Mouse (Mus musculus) heart, embryonic 10.5 days (tissue): Measurements from ENCODE around the gene Gm28230. TPM values are rescaled to one million over a fixed set of nuclear protein-coding genes. Genes with fewer than 3 reads are reported as not detected.
A peak's percentile ranks its signal among the peaks of the same experiment; 100 is the strongest.

Experiments used
- DNase-seq: peaks from one replicate; pipeline ENCODE4 v3.0.0-alpha.2; 2017; ENCODE audit warnings: low spot score
- H3K27ac ChIP-seq: fragments of 300-500 bp; sonication (generic); 2 replicates; pipeline ENCODE4 v1.5.1; 2016; ENCODE audit warnings: mild to moderate bottlenecking
- H3K27me3 ChIP-seq: fragments of 300-500 bp; sonication (generic); 2 replicates; pipeline ENCODE4 v1.6.1; 2016; ENCODE audit warnings: mild to moderate bottlenecking; ENCODE audit not compliant: poor library complexity, insufficient read depth, severe bottlenecking
- H3K36me3 ChIP-seq: fragments of 300-500 bp; sonication (generic); 2 replicates; pipeline ENCODE4 v1.6.1; 2016; ENCODE audit warnings: mild to moderate bottlenecking, moderate library complexity
- H3K4me1 ChIP-seq: fragments of 300-500 bp; sonication (generic); 2 replicates; pipeline ENCODE4 v1.6.1; 2016; ENCODE audit warnings: mild to moderate bottlenecking
- H3K4me3 ChIP-seq: fragments of 300-500 bp; sonication (generic); 2 replicates; pipeline ENCODE4 v1.5.1; 2016; ENCODE audit warnings: mild to moderate bottlenecking, moderate library complexity
- H3K9me3 ChIP-seq: fragments of 300-500 bp; sonication (generic); 2 replicates; pipeline ENCODE4 v1.6.1; 2016; ENCODE audit warnings: mild to moderate bottlenecking, moderate library complexity
- WGBS: fragments of 180-500 bp; shearing (Covaris S2); methylation state at CpG from one replicate; pipeline ENCODE4 v1.1.7; 2016; 5-methylcytosine and 5-hydroxymethylcytosine counted together
- polyA plus RNA-seq: library from polyadenylated mRNA; unstranded; fragments of >200 nt; fragmentation: Nextera tagmentation; extraction: Ambion mirVana; gene quantifications from 2 replicates; pipeline ENCODE4 v1.2.1, GENCODE M21; 2016

Gene Gm28230
- polyA plus RNA-seq, 1 experiment from 2014 or later, result 0.35 TPM

DNA sequence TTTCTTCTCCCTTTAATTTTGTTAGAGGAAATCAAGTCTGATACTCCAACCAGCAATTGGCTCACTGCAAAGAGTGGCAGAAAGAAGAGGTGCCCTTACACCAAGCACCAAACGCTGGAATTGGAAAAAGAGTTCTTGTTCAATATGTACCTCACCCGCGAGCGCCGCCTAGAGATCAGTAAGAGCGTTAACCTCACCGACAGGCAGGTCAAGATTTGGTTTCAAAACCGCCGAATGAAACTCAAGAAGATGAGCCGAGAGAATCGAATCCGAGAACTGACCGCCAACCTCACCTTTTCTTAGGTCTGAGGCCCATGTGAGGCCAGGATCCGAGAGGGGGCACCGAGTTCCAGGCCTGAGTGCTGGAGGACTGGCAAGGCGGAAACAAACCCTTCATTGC lies 32.5 kb upstream of the Gm28230 start:
- no peaks in the 10 kb centered on the region for H3K9me3 ChIP-seq
- no peaks in the 10 kb centered on the region for H3K36me3 ChIP-seq
- DNase-seq, result peak; percentile 75
- WGBS, result 2% methylated on average over 16 of the region's 16 CpGs
- peaks cover 22% of the 10 kb centered on the region for H3K4me1 ChIP-seq
- H3K4me3 ChIP-seq, result no peak overlapping the region
- peaks cover 98% of the 10 kb centered on the region for H3K27me3 ChIP-seq
- no peak overlapping the region for H3K27ac ChIP-seq

DNA sequence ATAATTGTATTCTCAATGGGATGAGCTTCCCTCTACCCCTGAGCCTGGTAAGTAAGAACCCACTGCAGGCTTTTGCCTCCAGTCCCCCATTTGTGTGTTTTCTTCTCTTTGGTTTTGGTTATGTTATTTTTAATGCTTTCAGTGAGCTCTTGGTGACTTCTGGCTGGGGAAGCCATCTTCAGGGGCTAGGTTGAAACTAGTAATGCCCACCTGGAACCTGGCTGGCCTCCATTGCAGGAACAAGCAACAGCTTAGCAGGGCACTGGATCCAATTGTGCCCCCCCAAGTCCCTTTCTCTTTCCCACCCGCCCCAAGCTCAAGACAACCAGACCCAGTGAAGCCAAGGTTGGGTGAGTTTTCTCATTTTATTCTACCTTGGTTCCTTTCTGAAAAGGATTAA lies 31.1 kb upstream of the Gm28230 start:
- Histone ChIP-seq H3K4me3 (no peak overlapping the region), H3K9me3 (no peaks in the 10 kb centered on the region), H3K4me1 (peaks cover 22% of the 10 kb centered on the region), H3K27ac (no peak overlapping the region), H3K27me3 (peaks cover 100% of the 10 kb centered on the region), H3K36me3 (no peaks in the 10 kb centered on the region)
- WGBS, result 4% methylated on average over 1 of the region's 1 CpGs
- DNase-seq, result peak; percentile 74

DNA sequence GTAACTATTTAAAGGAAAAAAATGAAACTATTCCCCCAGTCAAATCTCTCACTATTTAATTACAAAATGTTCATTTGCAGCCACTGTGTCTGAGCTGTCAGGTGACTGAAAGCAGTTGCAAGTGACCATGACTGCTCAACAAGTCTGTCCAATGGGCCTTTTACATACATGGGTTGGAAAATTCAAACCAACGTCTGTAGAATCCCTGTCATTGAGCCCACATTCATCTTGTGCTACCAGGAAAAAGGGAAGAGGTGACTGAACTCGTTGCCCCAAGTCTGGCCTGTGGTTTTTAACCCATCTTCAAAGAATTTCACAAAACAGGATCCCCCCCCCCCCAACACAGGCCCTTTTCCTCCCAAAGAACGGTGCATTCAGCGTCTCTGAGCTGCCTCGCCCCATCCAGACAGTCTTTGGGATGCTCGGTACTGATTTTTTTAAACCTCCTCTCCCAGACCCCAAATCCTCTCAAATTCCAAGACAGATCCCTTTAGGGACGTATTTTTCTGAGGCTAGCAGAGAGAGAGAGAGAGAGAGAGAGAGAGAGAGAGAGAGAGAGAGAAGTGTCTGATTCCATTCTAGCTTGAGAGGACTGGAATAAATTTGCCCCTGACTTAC lies 30.6 kb upstream of the Gm28230 start:
- Histone ChIP-seq H3K4me3 (no peak overlapping the region), H3K27ac (no peak overlapping the region), H3K9me3 (no peaks in the 10 kb centered on the region), H3K4me1 (peaks cover 22% of the 10 kb centered on the region), H3K36me3 (no peaks in the 10 kb centered on the region), H3K27me3 (peaks cover 100% of the 10 kb centered on the region)
- DNase-seq, result no peak
- 4% methylated on average over 7 of the region's 7 CpGs for WGBS

DNA sequence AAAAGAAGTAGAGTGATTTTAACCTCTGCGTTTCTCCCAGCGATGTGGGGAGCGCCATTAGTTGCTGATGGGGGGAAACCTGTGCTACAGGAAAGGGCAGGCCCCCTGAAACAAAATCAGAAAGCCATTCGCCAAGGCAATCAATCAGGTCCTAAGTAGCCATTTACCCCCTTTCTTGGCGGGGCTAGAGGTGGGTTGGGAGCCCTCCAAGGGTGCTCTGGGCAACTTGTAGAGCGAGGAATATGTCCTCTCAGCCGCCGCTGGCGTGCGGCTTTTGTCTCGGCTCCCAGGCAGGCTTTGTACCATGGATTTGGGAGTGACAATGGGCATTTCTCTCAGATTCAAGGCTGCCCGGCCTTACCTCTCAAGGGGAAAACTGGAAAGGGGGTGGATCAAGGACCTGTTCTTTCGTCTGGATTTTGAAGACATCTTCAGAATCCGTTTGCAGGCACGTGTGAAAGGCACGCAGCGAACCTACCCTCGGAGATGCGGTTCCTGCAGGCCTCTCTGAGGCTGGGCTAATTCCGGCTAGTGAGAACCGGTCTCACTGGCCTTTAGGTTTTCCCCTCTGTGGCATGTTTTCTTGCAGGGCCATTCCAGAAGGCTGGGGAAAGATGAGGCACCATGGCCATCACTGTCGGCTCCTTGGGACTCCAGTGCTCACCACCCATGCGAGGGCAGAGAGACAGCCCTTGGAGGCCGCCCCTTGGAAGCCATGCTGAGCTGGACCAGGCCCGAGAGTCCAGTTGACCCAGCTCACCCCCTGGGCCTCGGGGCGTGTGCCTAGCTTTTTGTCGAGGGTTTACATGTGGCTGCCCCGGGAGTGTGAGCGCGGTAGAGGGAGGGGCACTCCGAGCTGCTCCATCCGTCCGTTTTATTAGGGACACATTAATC lies 29.8 kb upstream of the Gm28230 start:
- Histone ChIP-seq H3K4me1 (peaks cover 14% of the 10 kb centered on the region), H3K4me3 (no peak overlapping the region), H3K27ac (no peak overlapping the region)

DNA sequence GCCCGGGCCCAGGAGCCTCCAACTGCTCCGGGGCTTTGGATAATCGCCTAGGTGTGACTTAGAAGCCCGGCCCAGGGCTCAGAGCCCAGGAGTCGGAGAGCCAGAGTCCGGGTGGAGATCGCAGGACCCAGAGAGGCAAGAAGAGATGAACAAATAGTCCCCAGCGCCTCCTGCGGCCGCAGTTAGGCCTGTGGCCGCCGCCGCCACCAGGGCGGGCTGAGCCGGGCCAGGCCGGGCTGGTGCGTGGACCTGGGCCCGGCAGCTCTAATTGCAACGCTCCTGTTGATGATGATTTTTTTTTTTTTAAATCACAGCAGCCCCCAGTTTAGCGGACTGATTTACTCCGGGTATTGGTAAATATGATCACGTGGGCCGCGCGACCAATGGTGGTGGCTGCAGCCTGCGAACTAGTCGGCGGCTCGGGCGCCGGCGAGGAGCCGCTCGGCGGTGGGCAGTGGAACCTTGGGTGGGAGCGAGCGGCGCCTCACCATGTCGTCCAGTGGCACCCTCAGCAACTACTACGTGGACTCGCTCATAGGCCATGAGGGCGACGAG lies 28.9 kb upstream of the Gm28230 start, which contains the start of gene Hoxd9:
Hoxd9 (plus strand) TSS at position 161 of the 555 bp plus-strand sequence.
- DNase-seq, result peak; percentile 77
- Histone ChIP-seq H3K9me3 (no peaks in the 10 kb centered on the region), H3K4me1 (peaks cover 13% of the 10 kb centered on the region), H3K27me3 (peaks cover 100% of the 10 kb centered on the region), H3K4me3 (peak within 1 kb of the TSS; percentile 60), H3K36me3 (no peaks in the 10 kb centered on the region), H3K27ac (peak within 1 kb of the TSS; percentile 17; the same call in 1 of the 2 replicates)
- under 1% methylated on average over 43 of the region's 43 CpGs for WGBS

More for the DNA sequence above, 29.8 kb upstream of the Gm28230 start:
- WGBS, result 1% methylated on average over 34 of the region's 34 CpGs
- no peaks in the 10 kb centered on the region for H3K36me3 ChIP-seq
- peaks cover 100% of the 10 kb centered on the region for H3K27me3 ChIP-seq
- DNase-seq, result peak; percentile 74
- H3K9me3 ChIP-seq, result no peaks in the 10 kb centered on the region

DNA sequence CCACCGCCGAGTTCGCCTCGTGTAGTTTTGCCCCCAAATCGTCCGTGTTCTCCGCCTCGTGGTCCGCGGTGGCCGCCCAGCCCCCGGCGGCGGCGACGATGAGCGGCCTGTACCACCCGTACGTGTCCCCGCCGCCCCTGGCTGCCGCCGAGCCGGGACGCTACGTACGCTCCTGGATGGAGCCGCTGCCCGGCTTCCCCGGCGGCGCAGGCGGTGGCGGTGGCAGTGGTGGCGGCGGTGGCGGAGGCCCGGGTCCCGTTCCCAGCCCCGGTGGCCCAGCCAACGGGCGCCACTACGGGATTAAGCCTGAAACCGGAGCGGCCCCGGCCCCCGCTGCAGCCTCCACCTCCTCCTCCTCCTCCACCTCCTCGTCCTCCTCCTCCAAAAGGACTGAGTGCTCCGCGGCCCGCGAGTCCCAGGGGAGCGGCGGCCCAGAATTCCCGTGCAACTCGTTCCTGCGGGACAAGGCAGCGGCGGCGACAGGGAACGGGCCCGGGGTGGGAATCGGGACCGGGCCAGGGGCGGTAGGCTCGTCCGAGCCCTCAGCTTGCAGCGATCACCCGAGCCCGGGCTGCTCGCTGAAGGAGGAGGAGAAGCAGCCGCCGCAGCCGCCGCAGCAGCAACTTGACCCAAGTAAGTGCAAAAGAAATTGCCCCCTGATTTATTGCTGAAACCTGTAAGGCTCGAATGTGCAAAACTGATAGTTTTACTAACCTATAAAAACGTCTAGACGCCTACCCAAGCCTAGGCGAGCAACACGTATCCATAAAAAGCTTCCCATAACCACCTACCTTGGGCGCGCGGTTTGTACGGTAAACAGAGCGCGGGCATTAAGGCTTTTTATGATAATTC lies 28.1 kb upstream of the Gm28230 start:
- WGBS, result under 1% methylated on average over 84 of the region's 86 CpGs
- H3K27me3 ChIP-seq, result peaks cover 100% of the 10 kb centered on the region
- H3K4me3 ChIP-seq, result peak overlapping the region; percentile 60
- H3K4me1 ChIP-seq, result peaks cover 13% of the 10 kb centered on the region
- peak overlapping the region; percentile 17; the same call in 1 of the 2 replicates for H3K27ac ChIP-seq
- H3K36me3 ChIP-seq, result no peaks in the 10 kb centered on the region
- DNase-seq, result no peak
- no peaks in the 10 kb centered on the region for H3K9me3 ChIP-seq

DNA sequence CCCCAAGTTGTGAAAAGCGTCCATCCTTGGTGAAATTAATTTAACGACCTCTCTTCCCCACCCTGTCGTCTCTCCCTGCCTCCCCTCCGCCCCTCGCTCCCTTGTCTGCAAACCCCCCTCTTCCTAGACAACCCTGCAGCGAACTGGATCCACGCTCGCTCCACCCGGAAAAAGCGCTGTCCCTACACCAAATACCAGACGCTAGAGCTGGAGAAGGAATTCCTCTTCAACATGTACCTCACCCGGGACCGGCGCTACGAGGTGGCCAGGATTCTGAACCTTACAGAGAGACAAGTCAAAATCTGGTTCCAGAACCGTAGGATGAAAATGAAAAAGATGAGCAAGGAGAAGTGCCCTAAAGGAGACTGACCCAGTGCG lies 27.5 kb upstream of the Gm28230 start:
- WGBS, result 2% methylated on average over 17 of the region's 17 CpGs
- no peak overlapping the region for H3K27ac ChIP-seq
- H3K4me1 ChIP-seq, result peaks cover 13% of the 10 kb centered on the region
- no peaks in the 10 kb centered on the region for H3K9me3 ChIP-seq
- H3K36me3 ChIP-seq, result no peaks in the 10 kb centered on the region
- 0 out of 2 replicates have a peak overlapping the region, but pooled peaks have one; percentile 60 for H3K4me3 ChIP-seq
- no peak for DNase-seq
- H3K27me3 ChIP-seq, result peaks cover 100% of the 10 kb centered on the region

DNA sequence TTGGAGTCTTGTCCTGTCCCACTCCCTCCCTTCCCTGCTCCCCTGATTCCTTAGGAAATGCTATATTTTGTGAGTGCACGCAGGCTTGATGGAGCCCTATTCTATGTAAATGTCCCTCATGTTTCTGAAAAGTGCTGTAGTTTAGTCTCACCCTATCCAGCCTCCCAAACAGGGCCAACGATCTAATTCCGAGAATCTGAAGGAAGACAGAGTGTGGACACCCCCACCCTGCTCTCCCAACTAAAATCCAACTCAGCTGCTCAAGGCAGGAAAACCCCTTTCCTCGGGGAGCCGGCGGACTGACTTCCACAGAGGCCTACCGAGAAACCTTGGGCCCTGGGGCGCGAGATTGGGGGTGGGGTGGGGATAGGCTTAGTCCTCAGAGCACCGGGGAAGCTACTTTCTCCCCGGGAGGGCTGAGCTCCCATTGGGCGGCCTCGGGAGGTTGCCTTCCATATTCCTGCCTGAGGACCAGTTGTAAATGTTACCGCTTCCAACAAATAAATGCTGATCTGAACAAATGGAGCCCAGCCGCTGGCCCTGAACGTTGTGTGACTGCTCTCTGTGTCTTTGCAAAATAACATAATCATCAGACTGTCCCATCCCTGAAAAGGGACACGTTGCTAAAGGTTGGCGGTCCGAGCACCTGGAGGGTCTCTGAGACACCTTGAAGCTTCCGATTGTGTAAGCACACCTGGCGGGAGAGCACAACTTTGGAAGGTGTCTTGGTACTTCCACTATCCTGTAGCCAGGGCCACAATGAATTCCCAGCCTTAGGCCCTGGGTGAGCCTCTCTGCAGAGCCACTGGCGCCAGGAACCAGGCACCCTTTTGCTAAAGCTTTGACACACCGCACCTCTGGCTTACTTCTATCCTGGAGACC lies 26.6 kb upstream of the Gm28230 start:
- WGBS, result 2% methylated on average over 23 of the region's 23 CpGs
- Histone ChIP-seq H3K36me3 (no peaks in the 10 kb centered on the region), H3K4me1 (peaks cover 18% of the 10 kb centered on the region), H3K4me3 (no peak overlapping the region), H3K9me3 (no peaks in the 10 kb centered on the region), H3K27me3 (peaks cover 100% of the 10 kb centered on the region), H3K27ac (no peak overlapping the region)
- DNase-seq, result no peak

DNA sequence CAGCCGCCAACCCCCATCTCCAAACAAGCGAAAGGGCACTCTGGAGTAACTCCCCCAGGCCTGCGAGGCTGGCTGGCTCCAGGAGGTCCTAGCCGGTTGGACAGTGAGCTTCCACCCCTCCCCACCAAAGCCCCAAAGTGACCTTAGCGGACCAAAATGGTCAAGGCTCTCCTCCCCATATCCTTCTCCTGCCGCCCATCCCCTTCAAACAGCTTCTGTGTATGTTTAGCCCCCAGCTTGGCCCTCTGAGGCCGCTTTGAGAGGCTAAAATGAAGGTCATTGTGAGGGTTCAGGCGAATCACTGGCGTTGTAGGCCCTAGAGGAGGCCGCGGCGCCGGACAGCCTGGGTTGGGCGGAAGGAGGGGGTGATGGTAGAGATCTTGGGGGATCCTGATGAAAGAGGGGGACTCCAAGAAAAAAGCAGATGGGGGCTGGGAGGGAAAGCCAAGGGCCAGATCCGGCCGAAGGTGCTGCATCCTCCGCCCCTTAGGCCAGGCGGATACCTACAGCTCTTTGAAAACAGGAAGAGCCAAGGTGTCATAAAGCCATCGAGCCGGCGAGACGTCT lies 25.9 kb upstream of the Gm28230 start:
- Histone ChIP-seq H3K9me3 (no peaks in the 10 kb centered on the region), H3K27ac (no peak overlapping the region), H3K27me3 (peaks cover 100% of the 10 kb centered on the region), H3K4me3 (no peak overlapping the region), H3K4me1 (peaks cover 22% of the 10 kb centered on the region), H3K36me3 (no peaks in the 10 kb centered on the region)
- no peak for DNase-seq
- 2% methylated on average over 22 of the region's 22 CpGs for WGBS

DNA sequence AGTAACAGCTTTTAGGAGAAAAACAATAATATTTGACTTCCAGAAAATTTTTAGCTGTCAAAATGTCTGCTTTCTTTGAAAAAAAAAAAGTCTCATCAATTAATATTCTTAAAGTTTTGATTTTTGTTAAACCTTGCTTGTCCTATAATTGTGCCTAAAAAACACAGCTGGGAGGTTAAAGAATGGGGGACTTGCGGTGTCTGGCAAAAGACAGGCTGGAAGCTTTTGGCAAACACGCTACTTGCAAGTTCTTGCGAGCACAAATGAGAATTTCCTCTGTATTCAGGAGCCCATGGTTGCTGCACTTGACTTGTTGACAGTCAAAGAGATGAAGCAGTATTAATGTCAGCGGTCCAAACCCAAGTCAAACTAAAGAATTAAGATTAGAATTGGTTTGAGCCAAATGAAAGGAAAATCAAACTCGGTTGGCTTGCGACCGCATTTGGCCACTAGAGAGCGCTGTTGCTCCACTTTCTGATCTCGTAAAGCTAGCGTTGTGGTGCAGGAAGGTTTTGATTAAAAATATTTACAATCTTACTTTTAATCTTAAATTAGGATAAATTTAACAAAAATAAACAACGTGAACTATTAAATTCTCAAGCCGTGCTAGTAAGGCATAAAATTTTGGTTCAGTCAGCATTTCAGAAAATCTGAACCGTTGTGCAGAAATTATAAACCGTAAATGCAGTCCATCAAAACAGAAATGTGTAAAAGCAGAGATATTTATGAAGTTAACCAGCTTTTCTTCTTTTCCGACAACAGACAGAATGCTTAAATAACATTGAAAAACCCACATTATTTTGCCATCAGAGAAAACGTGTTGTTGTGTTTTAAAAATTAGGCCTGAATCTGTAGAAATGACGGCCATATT lies 24.3 kb upstream of the Gm28230 start:
- no peaks in the 10 kb centered on the region for H3K36me3 ChIP-seq
- H3K27me3 ChIP-seq, result peaks cover 99% of the 10 kb centered on the region
- 14% methylated on average over 17 of the region's 17 CpGs for WGBS
- peaks cover 25% of the 10 kb centered on the region for H3K4me1 ChIP-seq
- H3K4me3 ChIP-seq, result no peak overlapping the region
- H3K9me3 ChIP-seq, result no peaks in the 10 kb centered on the region
- no peak for DNase-seq
- no peak overlapping the region for H3K27ac ChIP-seq

DNA sequence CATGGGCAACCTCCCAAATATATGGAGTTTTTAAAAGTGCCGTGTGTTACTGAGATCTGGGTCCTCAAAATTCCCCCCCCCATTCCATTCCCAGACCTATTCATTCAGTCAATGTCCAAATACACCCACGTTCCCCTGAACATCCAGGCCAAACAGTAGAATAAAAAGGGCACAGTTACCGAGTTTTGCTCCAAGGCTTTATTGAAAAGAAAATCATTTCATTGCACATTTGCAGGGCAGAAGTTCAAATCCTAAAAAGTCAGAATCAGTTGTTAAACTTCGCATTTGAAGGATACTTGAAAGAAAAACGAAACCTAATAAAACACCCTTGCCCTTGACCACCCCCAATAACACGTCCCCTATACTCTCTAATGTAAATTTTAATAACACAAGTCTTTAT lies 23.7 kb upstream of the Gm28230 start:
- H3K27me3 ChIP-seq, result peaks cover 99% of the 10 kb centered on the region
- WGBS, result 16% methylated on average over 6 of the region's 6 CpGs
- no peaks in the 10 kb centered on the region for H3K36me3 ChIP-seq
- peaks cover 19% of the 10 kb centered on the region for H3K4me1 ChIP-seq
- DNase-seq, result no peak
- H3K4me3 ChIP-seq, result no peak overlapping the region
- no peaks in the 10 kb centered on the region for H3K9me3 ChIP-seq
- H3K27ac ChIP-seq, result no peak overlapping the region
